Mouse (Mus musculus) MEL (cell line): Measurements from ENCODE around the gene Tnfrsf1b. TPM values are rescaled to one million over a fixed set of nuclear protein-coding genes. Genes with fewer than 3 reads are reported as not detected.

Experiments
- DNase-seq: peaks from one replicate; pipeline ENCODE4 v3.0.0; 2011; ENCODE audit warnings: low read depth, low spot score
- H3K27ac ChIP-seq: 2 replicates; pipeline ENCODE4 v1.5.1; 2012; ENCODE audit warnings: low read depth, mild to moderate bottlenecking, control low read depth, low read length, moderate library complexity; ENCODE audit not compliant: control insufficient read depth
- H3K27me3 ChIP-seq, 2 experiments: fragments of 150-350 bp in 1 of 2; sonication (generic) in 1 of 2; 2 replicates each; pipeline ENCODE4 v1.6.1; 2012; ENCODE audit warnings: low read length in 2 of 2, mild to moderate bottlenecking in 2 of 2, improper control_type of control experiment in 1 of 2, moderate library complexity in 1 of 2; ENCODE audit not compliant: insufficient read depth in 2 of 2, control insufficient read depth in 1 of 2
- H3K36me3 ChIP-seq, 2 experiments: 2 replicates each; pipeline ENCODE4 v1.6.1; 2012 to 2014; ENCODE audit warnings: low read length in 2 of 2, improper control_type of control experiment in 1 of 2, inconsistent platforms in 1 of 2, mild to moderate bottlenecking in 1 of 2; ENCODE audit not compliant: insufficient read depth in 2 of 2, control insufficient read depth in 1 of 2
- H3K4me1 ChIP-seq, 2 experiments: fragments of 150-350 bp in 1 of 2; sonication (generic) in 1 of 2; 2 replicates each; pipeline ENCODE4 v1.6.1; 2012; ENCODE audit warnings: low read length in 2 of 2, improper control_type of control experiment in 1 of 2, mild to moderate bottlenecking in 1 of 2; ENCODE audit not compliant: insufficient read depth in 2 of 2, control insufficient read depth in 1 of 2
- H3K4me3 ChIP-seq, 2 experiments: fragments of 150-350 bp in 1 of 2; sonication (generic) in 1 of 2; 2 replicates each; pipeline ENCODE4 v1.5.1; 2012; ENCODE audit warnings: low read depth in 2 of 2, low read length in 2 of 2, mild to moderate bottlenecking in 2 of 2, moderate library complexity in 2 of 2, control low read depth in 1 of 2, improper control_type of control experiment in 1 of 2; ENCODE audit not compliant: control insufficient read depth in 1 of 2, insufficient read depth in 1 of 2
- H3K79me2 ChIP-seq: 2 replicates; pipeline ENCODE4 v1.6.1; 2012; ENCODE audit warnings: mild to moderate bottlenecking, low read length, moderate library complexity; ENCODE audit not compliant: control insufficient read depth, poor library complexity, insufficient read depth
- H3K9ac ChIP-seq: 2 replicates; pipeline ENCODE4 v1.6.1; 2012; ENCODE audit warnings: low read depth, mild to moderate bottlenecking, control low read depth, low read length, moderate library complexity; ENCODE audit not compliant: control insufficient read depth, poor library complexity, severe bottlenecking
- H3K9me3 ChIP-seq: fragments of 150-350 bp; sonication (generic); replicated peaks from 2 replicates; pipeline ENCODE4 v1.6.1; 2012; ENCODE audit warnings: mild to moderate bottlenecking, low read length, improper control_type of control experiment, moderate library complexity; ENCODE audit not compliant: insufficient read depth
- BHLHE40 ChIP-seq: IDR thresholded peaks from 2 replicates; pipeline ENCODE4 v1.6.1; 2012; ENCODE audit warnings: low read depth, mild to moderate bottlenecking, inconsistent platforms, low read length, improper control_type of control experiment, borderline replicate concordance
- CHD1 ChIP-seq: IDR thresholded peaks from 2 replicates; pipeline ENCODE4 v1.6.1; 2012; ENCODE audit warnings: low read depth, mild to moderate bottlenecking, inconsistent platforms, low read length, improper control_type of control experiment
- E2F4 ChIP-seq: IDR thresholded peaks from 2 replicates; pipeline ENCODE4 v1.6.1; 2011; ENCODE audit warnings: low read depth, low read length, improper control_type of control experiment, borderline replicate concordance
- ETS1 ChIP-seq: IDR thresholded peaks from 2 replicates; pipeline ENCODE4 v1.6.1; 2012; ENCODE audit warnings: low read depth, mild to moderate bottlenecking, inconsistent platforms, low read length, improper control_type of control experiment, moderate library complexity
- GABPA ChIP-seq: IDR thresholded peaks from 2 replicates; pipeline ENCODE4 v1.6.1; 2012; ENCODE audit warnings: low read depth, mild to moderate bottlenecking, inconsistent platforms, low read length, improper control_type of control experiment, moderate library complexity
- GATA1 ChIP-seq: IDR thresholded peaks from 2 replicates; pipeline ENCODE4 v1.6.1; 2011; ENCODE audit warnings: low read depth, low read length, improper control_type of control experiment
- HCFC1 ChIP-seq: IDR thresholded peaks from 2 replicates; pipeline ENCODE4 v1.6.1; 2012; ENCODE audit warnings: low read depth, mild to moderate bottlenecking, inconsistent platforms, low read length, improper control_type of control experiment, moderate library complexity
- JUND ChIP-seq: IDR thresholded peaks from 2 replicates; pipeline ENCODE4 v1.6.1; 2011; ENCODE audit warnings: low read depth, mild to moderate bottlenecking, improper control_type of control experiment, low read length
- MAFK ChIP-seq: IDR thresholded peaks from 2 replicates; pipeline ENCODE4 v1.6.1; 2011; ENCODE audit warnings: low read depth, mild to moderate bottlenecking, low read length, improper control_type of control experiment, borderline replicate concordance
- MEF2A ChIP-seq: IDR thresholded peaks from 2 replicates; pipeline ENCODE4 v1.6.1; 2014; ENCODE audit warnings: low read depth, mild to moderate bottlenecking, inconsistent platforms, low read length, improper control_type of control experiment; ENCODE audit not compliant: poor library complexity, insufficient replicate concordance, severe bottlenecking; ENCODE audit errors: extremely low read depth
- MXI1 ChIP-seq: IDR thresholded peaks from 2 replicates; pipeline ENCODE4 v1.6.1; 2011; ENCODE audit warnings: mild to moderate bottlenecking, low read depth, low read length, improper control_type of control experiment
- MYB ChIP-seq: IDR thresholded peaks from 2 replicates; pipeline ENCODE4 v1.6.1; 2011; ENCODE audit warnings: mild to moderate bottlenecking, low read depth, low read length, improper control_type of control experiment
- MYC ChIP-seq: IDR thresholded peaks from 2 replicates; pipeline ENCODE4 v1.6.1; 2011; ENCODE audit warnings: low read depth, mild to moderate bottlenecking, low read length, improper control_type of control experiment, moderate library complexity
- POLR2A ChIP-seq, 2 experiments: IDR thresholded peaks; 2 replicates each; pipeline ENCODE4 v1.6.1; 2011 to 2012; ENCODE audit warnings: low read length in 2 of 2, mild to moderate bottlenecking in 2 of 2, control low read depth in 1 of 2, improper control_type of control experiment in 1 of 2, low read depth in 1 of 2, moderate library complexity in 1 of 2; ENCODE audit not compliant: control insufficient read depth in 1 of 2, insufficient read depth in 1 of 2, poor library complexity in 1 of 2
- POLR2AphosphoS2 ChIP-seq: IDR thresholded peaks from 2 replicates; pipeline ENCODE4 v1.6.1; 2011; ENCODE audit warnings: low read length, improper control_type of control experiment
- POLR2AphosphoS5 ChIP-seq: IDR thresholded peaks from 2 replicates; pipeline ENCODE4 v1.6.1; 2012; ENCODE audit warnings: low read depth, borderline replicate concordance, mild to moderate bottlenecking, inconsistent platforms, low read length, moderate library complexity, mixed read lengths
- RAD21 ChIP-seq: IDR thresholded peaks from 2 replicates; pipeline ENCODE4 v1.6.1; 2011; ENCODE audit warnings: mild to moderate bottlenecking, low read depth, low read length, improper control_type of control experiment
- TAL1 ChIP-seq: IDR thresholded peaks from 2 replicates; pipeline ENCODE4 v1.6.1; 2012; ENCODE audit warnings: mild to moderate bottlenecking, inconsistent platforms, low read length, moderate library complexity, mixed read lengths
- TBP ChIP-seq: IDR thresholded peaks from 2 replicates; pipeline ENCODE4 v1.8.0; 2011; ENCODE audit warnings: low read depth, low read length, improper control_type of control experiment
- TCF12 ChIP-seq: IDR thresholded peaks from 2 replicates; pipeline ENCODE4 v1.6.1; 2014; ENCODE audit warnings: low read depth, mild to moderate bottlenecking, inconsistent platforms, low read length, improper control_type of control experiment, moderate library complexity
- USF1 ChIP-seq: IDR thresholded peaks from 2 replicates; pipeline ENCODE4 v1.6.1; 2014; ENCODE audit warnings: low read depth, mild to moderate bottlenecking, inconsistent platforms, low read length, improper control_type of control experiment, moderate library complexity
- USF2 ChIP-seq, 2 experiments: IDR thresholded peaks; 2 replicates each; pipeline ENCODE4 v1.6.1; 2011 to 2012; ENCODE audit warnings: improper control_type of control experiment in 2 of 2, low read length in 2 of 2, borderline replicate concordance in 1 of 2, inconsistent platforms in 1 of 2, low read depth in 1 of 2, mild to moderate bottlenecking in 1 of 2; ENCODE audit not compliant: insufficient read depth in 1 of 2
- ZC3H11A ChIP-seq: IDR thresholded peaks from 2 replicates; pipeline ENCODE4 v1.6.1; 2012; ENCODE audit warnings: low read depth, mild to moderate bottlenecking, inconsistent platforms, low read length, improper control_type of control experiment
- ZKSCAN1 ChIP-seq: IDR thresholded peaks from 2 replicates; pipeline ENCODE4 v1.6.1; 2012; ENCODE audit warnings: low read depth, mild to moderate bottlenecking, inconsistent platforms, low read length, improper control_type of control experiment, moderate library complexity
- polyA plus RNA-seq, 2 experiments: library from polyadenylated mRNA; stranded (reverse) in 1 of 2; unstranded in 1 of 2; fragments of >175 nt in 1 of 2; fragments of >200 nt in 1 of 2; gene quantifications; 2 replicates each; pipeline versions ENCODE4 v1.2.1 to v1.2.4; 2012; ENCODE audit warnings: low replicate concordance in 2 of 2, low read depth in 1 of 2; ENCODE audit not compliant: insufficient read length in 2 of 2, insufficient read depth in 1 of 2, missing spikeins in 1 of 2
- total RNA-seq: library from RNA; depleted of rRNA; stranded (reverse); fragments of 300-350 nt; gene quantifications from 2 replicates; pipeline ENCODE4 v1.2.3, GENCODE M21; 2012

Gene Tnfrsf1b
- total and polyA plus RNA-seq, 3 experiments, result 0.58 to 1.2 TPM; not detected in 1

DNA sequence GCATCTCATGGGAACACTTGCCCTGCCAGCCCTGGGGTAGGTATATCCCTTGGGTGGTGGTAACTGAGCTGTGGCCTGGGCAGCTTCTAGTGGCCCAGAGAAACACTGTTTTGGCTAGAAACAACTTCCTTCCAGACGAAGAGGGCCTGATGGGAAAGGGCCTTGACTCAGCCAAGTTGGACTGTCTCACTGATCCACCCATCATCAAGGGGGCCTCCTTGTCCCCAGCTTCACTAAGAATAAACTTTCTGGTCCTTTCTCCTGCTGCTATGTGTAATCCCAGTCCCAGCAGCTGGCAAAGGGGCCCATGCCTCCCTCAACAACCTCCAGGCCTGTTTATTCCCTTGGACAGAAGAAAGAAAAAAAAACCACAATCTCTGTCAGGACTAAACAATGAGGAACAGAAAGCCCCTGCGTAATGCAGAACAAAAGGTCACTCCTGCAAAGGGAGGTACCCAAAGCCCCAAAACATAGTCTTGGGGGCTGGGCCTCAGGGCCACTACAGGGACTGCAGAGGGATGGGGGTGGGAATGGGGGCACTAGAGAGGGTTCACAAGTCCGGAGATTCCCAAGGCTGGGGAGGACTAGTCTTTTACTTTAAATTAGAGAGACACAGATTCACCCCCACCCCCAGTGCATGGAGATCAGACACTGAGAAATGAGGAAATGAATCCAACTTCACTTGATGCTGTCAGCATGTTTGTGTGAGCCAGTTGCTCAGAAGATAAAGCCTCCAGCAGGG lies 13.0 kb downstream of the Tnfrsf1b start:
- Histone ChIP-seq H3K4me3 (no peak overlapping the region), H3K36me3 (no peaks in the 10 kb centered on the region), H3K9ac (no peak overlapping the region), H3K27ac (no peak overlapping the region), H3K4me1 (no peaks in the 10 kb centered on the region), H3K9me3 (no peaks in the 10 kb centered on the region), H3K79me2 (no peaks in the 10 kb centered on the region), H3K27me3 (no peaks in the 10 kb centered on the region)
- DNase-seq, result peak; percentile 21
- TF ChIP-seq GABPA, result no peak
- TF ChIP-seq ETS1, result no peak
- TF ChIP-seq ZC3H11A, result no peak
- no peak for TF ChIP-seq POLR2A (IDR thresholded peaks at IDR 0.05; ENCODE audit: control insufficient read depth in 1 of 2, insufficient read depth in 1 of 2, low read depth in 1 of 2, low read length in 2 of 2, poor library complexity in 1 of 2)
- no peak for TF ChIP-seq MYC
- TF ChIP-seq HCFC1, result no peak
- no peak for TF ChIP-seq BHLHE40
- TF ChIP-seq TBP, result no peak
- no peak for TF ChIP-seq MEF2A
- no peak for TF ChIP-seq TCF12
- TF ChIP-seq RAD21, result no peak
- no peak for TF ChIP-seq CHD1
- no peak for TF ChIP-seq TAL1
- TF ChIP-seq USF2 (IDR thresholded peaks at IDR 0.05; ENCODE audit: borderline replicate concordance in 1 of 2, insufficient read depth in 1 of 2, low read depth in 1 of 2, low read length in 2 of 2), result no peak
- no peak for TF ChIP-seq GATA1
- TF ChIP-seq JUND, result no peak
- TF ChIP-seq MXI1, result no peak

GRCm38 (mm10) chr4:145231732-145232131 lies 14.9 kb downstream of the Tnfrsf1b start:
- H3K36me3 ChIP-seq, result no peaks in the 10 kb centered on the region
- H3K4me3 ChIP-seq, result no peak overlapping the region
- DNase-seq, result no peak
- H3K4me1 ChIP-seq, result no peaks in the 10 kb centered on the region
- no peak overlapping the region for H3K9ac ChIP-seq
- no peaks in the 10 kb centered on the region for H3K27me3 ChIP-seq
- no peaks in the 10 kb centered on the region for H3K79me2 ChIP-seq
- H3K9me3 ChIP-seq, result no peaks in the 10 kb centered on the region
- H3K27ac ChIP-seq, result no peak overlapping the region
- no peak for TF ChIP-seq USF2 (IDR thresholded peaks at IDR 0.05; ENCODE audit: borderline replicate concordance in 1 of 2, insufficient read depth in 1 of 2, low read depth in 1 of 2, low read length in 2 of 2)
- TF ChIP-seq USF1, result no peak
- TF ChIP-seq POLR2AphosphoS5, result no peak
- no peak for TF ChIP-seq RAD21
- TF ChIP-seq ZKSCAN1, result no peak
- no peak for TF ChIP-seq MXI1
- TF ChIP-seq HCFC1, result no peak
- TF ChIP-seq MAFK, result no peak
- TF ChIP-seq BHLHE40, result no peak
- TF ChIP-seq POLR2A (IDR thresholded peaks at IDR 0.05; ENCODE audit: control insufficient read depth in 1 of 2, insufficient read depth in 1 of 2, low read depth in 1 of 2, low read length in 2 of 2, poor library complexity in 1 of 2), result no peak
- TF ChIP-seq GABPA, result no peak
- no peak for TF ChIP-seq MYB
- TF ChIP-seq JUND, result no peak
- TF ChIP-seq TBP, result no peak
- no peak for TF ChIP-seq POLR2AphosphoS2
- no peak for TF ChIP-seq E2F4
